Mouse (Mus musculus) activated CD4-positive, CD25-positive, alpha-beta regulatory T cell, adult 4 months (primary cell): ENCODE results near the gene Runx2. TPM values are rescaled to one million over a fixed set of nuclear protein-coding genes. Genes with fewer than 3 reads are reported as not detected.

Experiments
- ATAC-seq: one replicate; pipeline ENCODE4 v1.8.0; 2017
- polyA plus RNA-seq, 2 experiments: library from polyadenylated mRNA; unstranded; fragments of 100-300 nt; shearing (Covaris generic); gene quantifications; one replicate each; pipeline ENCODE4 v1.2.1; 2017

The Runx2 gene
- polyA plus RNA-seq, 2 experiments from 2014 or later: 8.6 to 8.8 TPM

GRCm38 (mm10) chr17:44584781-44585180 lies 229.8 kb downstream of the Runx2 start:
- no peak for ATAC-seq

GRCm38 (mm10) chr17:44577791-44578190 lies 236.8 kb downstream of the Runx2 start:
- ATAC-seq: no peak

GRCm38 (mm10) chr17:44570899-44571298 lies 243.7 kb downstream of the Runx2 start:
- no peak for ATAC-seq

GRCm38 (mm10) chr17:44569020-44569621 lies 245.5 kb downstream of the Runx2 start:
- ATAC-seq: peak; percentile 76

- no peak for ATAC-seq
Observed at GRCm38 (mm10) chr17:44566992-44567391, 247.6 kb downstream of the Runx2 start.

GRCm38 (mm10) chr17:44565884-44566515 lies 248.6 kb downstream of the Runx2 start:
- no peak for ATAC-seq

- ATAC-seq: no peak
Observed at GRCm38 (mm10) chr17:44565311-44565831, 249.2 kb downstream of the Runx2 start.

GRCm38 (mm10) chr17:44564611-44565198 lies 249.9 kb downstream of the Runx2 start:
- no peak for ATAC-seq

- ATAC-seq: no peak
Observed at GRCm38 (mm10) chr17:44560016-44560415, 254.6 kb downstream of the Runx2 start.

- ATAC-seq: peak; percentile 82
Observed at GRCm38 (mm10) chr17:44557199-44558111, 257.1 kb downstream of the Runx2 start.

GRCm38 (mm10) chr17:44554941-44555340 lies 259.7 kb downstream of the Runx2 start:
- ATAC-seq: no peak

GRCm38 (mm10) chr17:44549551-44549950 lies 265.0 kb downstream of the Runx2 start:
- ATAC-seq: no peak

- ATAC-seq: no peak
Observed at GRCm38 (mm10) chr17:44547922-44548321, 266.7 kb downstream of the Runx2 start.

GRCm38 (mm10) chr17:44546801-44547200 lies 267.8 kb downstream of the Runx2 start:
- no peak for ATAC-seq

- ATAC-seq: no peak
Observed at GRCm38 (mm10) chr17:44545141-44545813, 269.3 kb downstream of the Runx2 start.

- ATAC-seq: no peak
Observed at GRCm38 (mm10) chr17:44542706-44543105, 271.9 kb downstream of the Runx2 start.

- ATAC-seq: no peak
Observed at GRCm38 (mm10) chr17:44540699-44541098, 273.9 kb downstream of the Runx2 start.

- no peak for ATAC-seq
Observed at GRCm38 (mm10) chr17:44538921-44539320, 275.7 kb downstream of the Runx2 start.

- ATAC-seq: no peak
Observed at GRCm38 (mm10) chr17:44530000-44530399, 284.6 kb downstream of the Runx2 start.

- ATAC-seq: no peak
Observed at GRCm38 (mm10) chr17:44528617-44529016, 286.0 kb downstream of the Runx2 start.

GRCm38 (mm10) chr17:44524146-44524545 lies 290.5 kb downstream of the Runx2 start:
- ATAC-seq: no peak

GRCm38 (mm10) chr17:44522906-44523305 lies 291.7 kb downstream of the Runx2 start:
- ATAC-seq: no peak
